ENCODE assay signal across 9 mouse cellular contexts in genomic region chr19:42256611-42257240, GRCm38 (mm10). TPM values are rescaled to one million over a fixed set of nuclear protein-coding genes. Genes with fewer than 3 reads are reported as not detected.
DNase-seq lines count a peak whose midpoint lies in the region; ATAC-seq and TF ChIP-seq lines count a peak whose summit lies in the region.
"Had no signal": no experiment of that assay in that cellular context is flagged by ENCODE, and none has a peak within 500 bp of the region (broad histone marks: within the 10 kb centered on the region; RNA-seq: fewer than 3 reads in every experiment).

No protein-coding gene starts in this region.

- WGBS in stomach, postnatal 0 days: 82% methylated on average over 12 of the region's 12 CpGs
- 87% methylated on average over 12 of the region's 12 CpGs for WGBS in thymus, adult 2 months

- TF ChIP-seq EP300 in stomach, postnatal 0 days (optimal IDR thresholded peaks at IDR 0.05): no peak

- H3K27ac ChIP-seq in cortical plate, adult 2 months (ENCODE audit: insufficient read depth, low read length): peak overlapping the region; percentile 94; the same call in 1 of the 2 replicates
- peak overlapping the region; percentile 93 for H3K27ac ChIP-seq in layer of hippocampus, adult 2 months
- no peak overlapping the region for H3K27ac ChIP-seq in stomach, postnatal 0 days (replicated peaks)
- no peak overlapping the region for H3K27ac ChIP-seq in thymus, adult 2 months (ENCODE audit: control insufficient read depth, insufficient read depth, low read length)
- H3K27ac ChIP-seq: limb, embryonic 10.5 days; macrophage had no signal

- TF ChIP-seq POLR2A in cortical plate, adult 2 months (IDR thresholded peaks at IDR 0.05; ENCODE audit: extremely low read depth, insufficient read depth, low read length): no peak
- no peak for TF ChIP-seq POLR2A in thymus, adult 2 months (IDR thresholded peaks at IDR 0.05; ENCODE audit: control insufficient read depth, extremely low read depth, insufficient read depth, low read length, poor library complexity)

- DNase-seq in cerebellum, adult 18-20 months: peak; percentile 80 to 85
- DNase-seq in layer of hippocampus, adult 2 months (ENCODE audit: low spot score in 2 of 2): peak; percentile 45 to 53
- peak; percentile 60 for DNase-seq in right cerebral cortex, adult 18-20 months
- no peak for DNase-seq in stomach, postnatal 0 days (ENCODE audit: low spot score)
- no peak for DNase-seq in thymus, adult 2 months
- DNase-seq in embryo, embryonic 9.5 days (ENCODE audit: extremely low spot score): no peak

- H3K27me3 ChIP-seq in stomach, postnatal 0 days (ENCODE audit: control insufficient read depth, insufficient read depth, low read length): 0 out of 2 replicates have a peak, but pooled peaks cover 5% of the 10 kb centered on the region
- no peaks in the 10 kb centered on the region; the same call in 1 of the 2 replicates for H3K27me3 ChIP-seq in thymus, adult 2 months (ENCODE audit: control insufficient read depth, insufficient read depth, low read length)

- peak overlapping the region; percentile 54 for H3K4me3 ChIP-seq in cortical plate, adult 2 months (ENCODE audit: insufficient read depth, low read length)
- H3K4me3 ChIP-seq in layer of hippocampus, adult 2 months: peak overlapping the region; percentile 77
- no peak overlapping the region for H3K4me3 ChIP-seq in stomach, postnatal 0 days (ENCODE audit: low read depth, low read length)
- H3K4me3 ChIP-seq in thymus, adult 2 months (ENCODE audit: control insufficient read depth, insufficient read depth, low read length): no peak overlapping the region

- H3K9me3 ChIP-seq in stomach, postnatal 0 days (ENCODE audit: control insufficient read depth, low read length): no peaks in the 10 kb centered on the region
- H3K9me3 ChIP-seq: limb, embryonic 10.5 days had no signal

- no peak for ATAC-seq in stomach, postnatal 0 days (ENCODE audit: low FRiP score, low TSS enrichment)

- H3K4me2 ChIP-seq in stomach, postnatal 0 days (replicated peaks; ENCODE audit: low read depth): no peak overlapping the region

- H3K36me3 ChIP-seq in stomach, postnatal 0 days (ENCODE audit: control insufficient read depth, insufficient read depth, low read length): no peaks in the 10 kb centered on the region
- no peaks in the 10 kb centered on the region for H3K36me3 ChIP-seq in thymus, adult 2 months (ENCODE audit: control insufficient read depth, insufficient read depth, low read length)
- H3K36me3 ChIP-seq: limb, embryonic 10.5 days had no signal

- TF ChIP-seq CTCF in cortical plate, adult 2 months (IDR thresholded peaks at IDR 0.05; ENCODE audit: extremely low read depth, insufficient read depth, low read length): no peak
- no peak for TF ChIP-seq CTCF in layer of hippocampus, adult 2 months (conservative IDR thresholded peaks at IDR 0.05)
- TF ChIP-seq CTCF in stomach, postnatal 0 days (IDR thresholded peaks at IDR 0.05; ENCODE audit: low read depth): no peak
- TF ChIP-seq CTCF in thymus, adult 2 months (IDR thresholded peaks at IDR 0.05; ENCODE audit: borderline replicate concordance, control insufficient read depth, extremely low read depth, insufficient read depth, low read length, poor library complexity): no peak

- peaks cover 9% of the 10 kb centered on the region for H3K4me1 ChIP-seq in cortical plate, adult 2 months (ENCODE audit: control insufficient read depth, insufficient read depth, low read length)
- no peaks in the 10 kb centered on the region for H3K4me1 ChIP-seq in stomach, postnatal 0 days (replicated peaks; ENCODE audit: control insufficient read depth, insufficient read depth)
- H3K4me1 ChIP-seq in thymus, adult 2 months (replicated peaks; ENCODE audit: control insufficient read depth, insufficient read depth, low read length): no peaks in the 10 kb centered on the region

- no peak overlapping the region for H3K9ac ChIP-seq in stomach, postnatal 0 days (ENCODE audit: low read length)

RNA-seq across cellular contexts. Expression of gene Golga7b, which starts 9.4 kb away (rescaled TPM):
- polyA plus RNA-seq in cortical plate, adult 2 months (2012; rRNA removed): 115 and 123 TPM in 2 replicates
- total RNA-seq in layer of hippocampus, adult 2 months (2021): 10 to 100 TPM; 61.3 to 64.6 TPM
- 0.82 and 0.85 TPM in 2 replicates for polyA plus RNA-seq in stomach, postnatal 0 days (2015; fragmentation: Nextera tagmentation; extraction: Ambion mirVana)
- polyA plus RNA-seq in thymus, adult 2 months (2012; rRNA removed): 0.84 and 1.2 TPM in 2 replicates
- polyA plus RNA-seq: limb, embryonic 10.5 days; macrophage had no signal

RNA-seq across cellular contexts. Expression of gene Sfrp5, which starts 54.7 kb away (rescaled TPM):
- polyA plus RNA-seq in cortical plate, adult 2 months (2012; rRNA removed): 1.2 and 1.9 TPM in 2 replicates
- under 1 TPM; 0.25 to 0.26 TPM for total RNA-seq in layer of hippocampus, adult 2 months (2021)
- 0.55 and 0.74 TPM in 2 replicates for polyA plus RNA-seq in stomach, postnatal 0 days (2015; fragmentation: Nextera tagmentation; extraction: Ambion mirVana)
- polyA plus RNA-seq in thymus, adult 2 months (2012; rRNA removed): 2.0 and 2.4 TPM in 2 replicates

Comparison
In these comparisons a context has a peak if more than half of its experiments do, and no peak if none do; other contexts are left out.
1. DNase-seq: peak in cerebellum, adult 18-20 months (2 of 2), layer of hippocampus, adult 2 months (2 of 2) and right cerebral cortex, adult 18-20 months (single experiment); none in stomach, postnatal 0 days (single experiment), thymus, adult 2 months (single experiment) and embryo, embryonic 9.5 days (single experiment).
2. H3K27ac ChIP-seq: peak in cortical plate, adult 2 months (single experiment) and layer of hippocampus, adult 2 months (single experiment); none in stomach, postnatal 0 days (single experiment) and thymus, adult 2 months (single experiment).
3. H3K4me3 ChIP-seq: peak in cortical plate, adult 2 months (single experiment) and layer of hippocampus, adult 2 months (single experiment); none in stomach, postnatal 0 days (single experiment) and thymus, adult 2 months (single experiment).
4. RNA of gene Golga7b, which starts 9.4 kb away (polyA plus RNA-seq): 115 to 123 TPM in cortical plate, adult 2 months; 0.84 to 1.2 TPM in thymus, adult 2 months and 0.82 to 0.85 TPM in stomach, postnatal 0 days; every median in the first group is over 10 times any median in the second.